Mouse (Mus musculus): ENCODE results near the gene Atp5c1. TPM values are rescaled to one million over a fixed set of nuclear protein-coding genes. Genes with fewer than 3 reads are reported as not detected.

Atp5c1 gene
- 191 and 222 TPM in 2 replicates for polyA plus RNA-seq (2012; rRNA removed)

GRCm38 (mm10) chr2:10080310-10081010 lies at the start of gene Atp5c1, which contains the start of gene Kin:
TSS of gene Atp5c1 (minus strand) at chr2:10080510.
TSS of gene Kin (plus strand) at chr2:10080593.

GRCm38 (mm10) chr2:10048461-10048860 lies 31.8 kb downstream of the Atp5c1 start, which contains the start of gene Taf3:
TSS of gene Taf3 (minus strand) at chr2:10048596.

Other genes with a start within 250 kb of the Atp5c1 start
- gene 4930412O13Rik, start 199.3 kb downstream of the Atp5c1 start, polyA plus RNA-seq (2012; rRNA removed) = 0.18 TPM in 1 of 2 replicates, not detected in the other
- gene 9230102O04Rik, start 191.0 kb downstream of the Atp5c1 start, polyA plus RNA-seq (2012; rRNA removed) = not detected in 2 replicates
- gene Gata3, start 190.5 kb downstream of the Atp5c1 start, polyA plus RNA-seq (2012; rRNA removed) = 0.32 and 0.35 TPM in 2 replicates
- gene Taf3, start 31.9 kb downstream of the Atp5c1 start, polyA plus RNA-seq (2012; rRNA removed) = 4.6 and 5.5 TPM in 2 replicates
- gene Kin, start 83 bp upstream of the Atp5c1 start, polyA plus RNA-seq (2012; rRNA removed) = 10.1 and 11.1 TPM in 2 replicates
- gene Itih2, start 50.9 kb upstream of the Atp5c1 start, polyA plus RNA-seq (2012; rRNA removed) = 300 and 347 TPM in 2 replicates
- gene Itih5, start 73.1 kb upstream of the Atp5c1 start, polyA plus RNA-seq (2012; rRNA removed) = 2.0 and 2.1 TPM in 2 replicates

All from liver, embryonic 14 days (tissue).